Mouse (Mus musculus) spleen, adult 2 months (tissue): ENCODE data around the gene Exosc1. TPM values are rescaled to one million over a fixed set of nuclear protein-coding genes. Genes with fewer than 3 reads are reported as not detected.

Experiments
- DNase-seq, 2 experiments: peaks; one replicate each; pipeline versions ENCODE4 v3.0.0 to v3.0.0-alpha.2; 2012 to 2021; ENCODE audit warnings: low spot score in 2 of 2, low read depth in 1 of 2
- H3K27ac ChIP-seq: fragments of 200-500 bp; 2 replicates; pipeline ENCODE4 v1.5.1; 2012; ENCODE audit warnings: low read length, inconsistent platforms; ENCODE audit not compliant: insufficient read depth
- H3K27me3 ChIP-seq: fragments of 200-500 bp; 2 replicates; pipeline ENCODE4 v1.6.1; 2012; ENCODE audit warnings: mild to moderate bottlenecking, moderate library complexity, low read length, inconsistent platforms; ENCODE audit not compliant: control insufficient read depth, insufficient read depth
- H3K36me3 ChIP-seq: fragments of 200-500 bp; 2 replicates; pipeline ENCODE4 v1.6.1; 2012; ENCODE audit warnings: mild to moderate bottlenecking, low read length, inconsistent platforms; ENCODE audit not compliant: control insufficient read depth, insufficient read depth
- H3K4me1 ChIP-seq: fragments of 200-500 bp; 2 replicates; pipeline ENCODE4 v1.6.1; 2011; ENCODE audit warnings: inconsistent platforms; ENCODE audit not compliant: control insufficient read depth, insufficient read depth, insufficient read length
- H3K4me3 ChIP-seq: fragments of 200-500 bp; 2 replicates; pipeline ENCODE4 v1.5.1; 2011; ENCODE audit warnings: mild to moderate bottlenecking, inconsistent platforms; ENCODE audit not compliant: insufficient read depth, insufficient read length; ENCODE audit errors: extremely low read depth
- CTCF ChIP-seq: fragments of 200-500 bp; IDR thresholded peaks from 2 replicates; pipeline ENCODE4 v1.5.1; 2011; ENCODE audit warnings: mild to moderate bottlenecking, inconsistent platforms; ENCODE audit not compliant: insufficient read depth, insufficient read length, insufficient replicate concordance; ENCODE audit errors: extremely low read depth
- POLR2A ChIP-seq: fragments of 200-500 bp; IDR thresholded peaks from 2 replicates; pipeline ENCODE4 v1.6.1; 2011; ENCODE audit warnings: low read depth, low read length, inconsistent platforms
- WGBS: fragments of 180-500 bp; shearing (Covaris S2); methylation state at CpG from one replicate; pipeline ENCODE4 v1.1.7; 2018; 5-methylcytosine and 5-hydroxymethylcytosine counted together
- polyA plus RNA-seq: library from polyadenylated mRNA; depleted of rRNA; stranded (reverse); fragments of >200 nt; gene quantifications from 2 replicates; pipeline ENCODE4 v1.2.3, GENCODE M21; 2012

The Exosc1 gene
- polyA plus RNA-seq, 1 experiment: 11.0 TPM

GRCm38 (mm10) chr19:41913774-41914591 is 19.2 kb downstream of the Exosc1 start:
- H3K27ac ChIP-seq: no peak overlapping the region; the same call in 1 of the 2 replicates
- 56% methylated on average over 6 of the region's 6 CpGs for WGBS
- TF ChIP-seq POLR2A: no peak
- TF ChIP-seq CTCF: no peak
- no peaks in the 10 kb centered on the region for H3K27me3 ChIP-seq
- no peak for DNase-seq
- H3K4me3 ChIP-seq: no peak overlapping the region
- peaks cover 14% of the 10 kb centered on the region for H3K36me3 ChIP-seq
- peaks cover 2% of the 10 kb centered on the region; the same call in 1 of the 2 replicates for H3K4me1 ChIP-seq

DNA sequence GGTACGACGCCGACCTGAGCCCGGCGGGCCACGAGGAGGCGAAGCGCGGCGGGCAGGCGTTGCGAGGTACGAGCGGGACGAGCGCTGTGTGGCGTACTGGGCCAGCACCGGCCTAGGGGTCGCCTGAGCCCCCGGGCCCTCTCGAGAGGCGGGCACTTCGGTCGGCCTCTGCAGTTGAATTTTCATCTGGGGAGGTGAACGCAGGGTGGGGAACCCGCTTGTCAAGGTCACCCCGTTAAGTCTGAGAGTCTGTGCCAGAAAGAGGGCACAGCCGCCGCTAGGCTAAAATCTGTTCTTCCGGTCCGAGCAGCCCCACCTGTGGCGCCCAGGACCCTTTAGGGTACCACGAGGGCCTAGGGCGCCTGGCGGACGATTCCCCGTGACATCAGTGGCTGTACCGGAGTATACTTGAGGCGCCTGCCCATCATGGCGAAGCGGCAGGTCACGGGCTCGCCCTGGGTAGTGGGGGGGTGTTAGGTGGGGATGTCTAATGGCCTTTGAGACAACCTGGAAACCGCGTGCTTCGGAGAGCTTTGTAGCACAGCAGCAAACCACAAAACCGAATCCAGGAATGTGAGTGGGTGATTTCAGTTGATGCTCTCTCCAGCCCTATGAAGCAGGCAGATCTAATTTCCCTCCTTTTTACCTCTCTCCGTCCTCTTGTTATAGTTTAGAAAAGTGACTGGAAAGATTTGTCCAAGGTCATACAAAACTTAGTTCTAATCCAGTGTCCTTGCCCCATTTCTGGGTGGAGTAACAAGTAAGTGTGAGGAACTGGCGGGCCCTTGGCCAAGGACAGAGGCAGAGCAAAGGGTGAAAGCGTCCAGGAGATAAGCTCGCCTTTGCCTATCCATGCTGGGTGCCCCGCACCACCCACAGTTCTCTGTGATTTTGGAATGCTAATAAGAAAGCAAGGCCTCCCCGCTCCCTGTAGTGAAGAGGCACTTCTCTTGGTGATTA is 20.8 kb downstream of the Exosc1 start:
- TF ChIP-seq POLR2A (no peak), CTCF (no peak)
- Histone ChIP-seq H3K4me1 (peaks cover 2% of the 10 kb centered on the region; the same call in 1 of the 2 replicates), H3K36me3 (peaks cover 11% of the 10 kb centered on the region), H3K27ac (peak overlapping the region; percentile 74), H3K4me3 (peak overlapping the region; percentile 70), H3K27me3 (no peaks in the 10 kb centered on the region)
- 1% methylated on average over 53 of the region's 53 CpGs for WGBS
- DNase-seq: peak in 1 of 2 experiments; percentile 42

DNA sequence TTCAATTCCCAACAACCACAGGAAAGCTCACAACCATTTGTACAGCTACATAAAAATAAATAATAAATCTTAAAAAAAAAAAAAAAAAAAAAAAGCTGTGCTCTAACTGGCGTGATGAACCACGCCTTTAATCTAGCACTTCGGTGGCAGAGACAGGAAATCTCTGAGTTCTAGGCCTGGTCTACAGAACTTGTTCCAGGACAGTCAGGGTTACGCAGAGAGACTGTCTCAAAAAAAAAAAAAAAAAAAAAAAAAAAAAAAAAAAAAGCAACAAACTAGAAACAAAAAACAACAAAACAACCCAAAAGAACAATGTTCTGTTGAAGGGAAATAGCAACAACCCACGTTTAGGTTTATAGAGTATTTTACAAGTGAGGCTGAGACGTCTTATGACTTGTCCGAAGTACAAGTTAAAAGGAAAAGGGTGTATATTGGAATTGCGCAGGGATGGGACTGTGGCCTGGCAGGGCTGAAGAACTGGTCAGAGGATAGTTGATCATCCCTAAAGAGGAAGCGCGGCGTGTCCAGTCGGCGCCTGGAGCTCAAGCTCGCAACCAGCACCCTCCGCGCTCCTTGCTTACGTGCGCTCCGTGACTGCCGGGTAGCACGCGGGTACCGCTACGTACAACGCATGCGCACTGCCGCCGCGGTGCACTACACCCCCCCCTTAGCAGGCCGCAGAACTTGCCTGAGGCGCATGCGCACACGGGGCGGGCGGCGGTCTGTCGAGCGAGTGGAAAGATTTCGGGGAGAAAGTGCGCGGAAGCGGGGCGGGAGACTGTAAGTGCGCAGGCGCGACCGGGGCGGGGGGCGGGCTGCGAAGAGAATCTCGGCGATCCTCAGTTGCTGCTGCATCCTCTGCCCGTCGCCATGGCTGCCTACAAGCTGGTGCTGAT is 21.8 kb downstream of the Exosc1 start, which contains the start of gene Pgam1:
Gene Pgam1, plus strand, starts transcription at position 746 of the 896 bp plus-strand sequence.
- peak; percentile 94 to 97 for DNase-seq
- Histone ChIP-seq H3K36me3 (peaks cover 5% of the 10 kb centered on the region), H3K27ac (peak within 1 kb of the TSS; percentile 82), H3K4me1 (peaks cover 2% of the 10 kb centered on the region; the same call in 1 of the 2 replicates), H3K4me3 (peak within 1 kb of the TSS; percentile 70), H3K27me3 (no peaks in the 10 kb centered on the region)
- TF ChIP-seq POLR2A: peak; percentile 84
- TF ChIP-seq CTCF: no peak
- WGBS: 3% methylated on average over 54 of the region's 54 CpGs

DNA sequence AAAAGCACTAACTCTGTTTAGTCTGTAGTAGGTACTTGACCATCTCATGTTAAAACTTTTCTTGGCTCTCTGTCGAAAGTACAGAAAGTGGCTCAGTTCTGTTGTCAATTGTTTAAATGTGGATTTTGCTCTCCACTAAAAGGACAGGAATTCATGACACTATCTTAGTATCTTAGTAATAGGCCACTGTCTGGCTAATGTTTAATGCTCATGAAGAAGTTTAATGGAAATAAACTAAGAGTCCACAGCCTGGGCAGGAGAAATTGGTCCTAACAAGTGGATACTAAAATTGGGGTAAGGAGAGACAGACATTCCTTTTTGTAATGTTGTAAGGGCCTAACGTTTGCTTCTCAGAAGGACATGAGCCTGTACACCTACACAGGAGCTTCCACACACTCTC is 22.8 kb downstream of the Exosc1 start:
- Histone ChIP-seq H3K4me1 (peaks cover 2% of the 10 kb centered on the region; the same call in 1 of the 2 replicates), H3K4me3 (no peak overlapping the region), H3K36me3 (no peaks in the 10 kb centered on the region; the same call in 1 of the 2 replicates), H3K27ac (no peak overlapping the region), H3K27me3 (no peaks in the 10 kb centered on the region)
- 90% methylated on average over 2 of the region's 2 CpGs for WGBS
- DNase-seq: no peak
- TF ChIP-seq CTCF (no peak), POLR2A (no peak)

DNA sequence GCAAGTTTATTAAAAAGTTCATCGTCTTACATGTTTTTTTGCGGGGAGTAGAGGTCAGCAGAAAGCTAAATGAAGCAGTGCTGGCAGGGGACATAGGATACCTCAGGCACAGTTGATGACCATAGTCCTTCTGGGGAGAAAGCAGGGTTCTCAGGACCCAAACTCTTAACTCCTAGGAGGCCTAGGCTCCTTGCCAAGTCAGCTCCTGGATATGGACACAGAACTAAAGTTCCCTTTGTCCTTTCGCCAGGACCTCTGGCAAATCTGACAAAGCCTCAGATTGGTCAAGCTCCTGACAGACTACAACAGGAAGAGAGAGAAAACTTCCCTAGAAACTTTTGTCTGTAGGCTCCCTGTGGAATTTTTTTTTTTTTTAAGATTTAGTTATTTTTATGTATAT is 24.5 kb downstream of the Exosc1 start:
- H3K27me3 ChIP-seq: no peaks in the 10 kb centered on the region
- H3K36me3 ChIP-seq: no peaks in the 10 kb centered on the region
- TF ChIP-seq POLR2A: no peak
- DNase-seq: no peak
- peaks cover 2% of the 10 kb centered on the region; the same call in 1 of the 2 replicates for H3K4me1 ChIP-seq
- H3K4me3 ChIP-seq: no peak overlapping the region
- H3K27ac ChIP-seq: no peak overlapping the region
- WGBS: 97% methylated on average over 3 of the region's 3 CpGs
